Mouse (Mus musculus): ENCODE measurements around the gene Mapk13. TPM values are rescaled to one million over a fixed set of nuclear protein-coding genes. Genes with fewer than 3 reads are reported as not detected.
"Not testable (repeated sequence)": the region's sequence is repeated elsewhere in the genome, so short reads cannot be mapped to it uniquely, and the experiment has no call there.

The Mapk13 gene
- polyA plus RNA-seq, 1 experiment from 2014 or later = 10.5 TPM

GRCm38 (mm10) chr17:28766781-28767515 is 2.1 kb upstream of the Mapk13 start:
- H3K9ac ChIP-seq (ENCODE audit: low read depth, low read length) = no peak overlapping the region
- no peak overlapping the region for H3K4me3 ChIP-seq (ENCODE audit: low read depth, low read length)
- no peak overlapping the region for H3K27ac ChIP-seq (ENCODE audit: low read length)
- H3K4me1 ChIP-seq (ENCODE audit: control insufficient read depth, low read depth, low read length) = peaks cover 6% of the 10 kb centered on the region; the same call in 1 of the 2 replicates
- no peaks in the 10 kb centered on the region for H3K9me3 ChIP-seq (replicated peaks; ENCODE audit: control insufficient read depth, low read length)
- no peak for ATAC-seq (ENCODE audit: low read depth)
- H3K27me3 ChIP-seq (ENCODE audit: control insufficient read depth, insufficient read depth, low read depth, low read length) = peaks cover 36% of the 10 kb centered on the region
- WGBS (ENCODE audit: insufficient replicate concordance) = 58% methylated on average over 11 of the region's 11 CpGs
- H3K4me2 ChIP-seq (ENCODE audit: low read depth, low read length) = no peak overlapping the region
- no peaks in the 10 kb centered on the region for H3K36me3 ChIP-seq (ENCODE audit: control insufficient read depth, insufficient read depth)

GRCm38 (mm10) chr17:28769875-28770421 is 851 bp downstream of the Mapk13 start:
- peaks cover 6% of the 10 kb centered on the region; the same call in 1 of the 2 replicates for H3K4me1 ChIP-seq (ENCODE audit: control insufficient read depth, low read depth, low read length)
- H3K27me3 ChIP-seq (ENCODE audit: control insufficient read depth, insufficient read depth, low read depth, low read length) = peaks cover 36% of the 10 kb centered on the region
- no peak for ATAC-seq (ENCODE audit: low read depth)
- WGBS (ENCODE audit: insufficient replicate concordance) = 2% methylated on average over 24 of the region's 24 CpGs
- no peaks in the 10 kb centered on the region for H3K9me3 ChIP-seq (replicated peaks; ENCODE audit: control insufficient read depth, low read length)
- H3K4me3 ChIP-seq (ENCODE audit: low read depth, low read length) = peak overlapping the region; percentile 55
- peak overlapping the region; percentile 68 for H3K4me2 ChIP-seq (ENCODE audit: low read depth, low read length)
- no peaks in the 10 kb centered on the region for H3K36me3 ChIP-seq (ENCODE audit: control insufficient read depth, insufficient read depth)
- 0 out of 2 replicates have a peak overlapping the region, but pooled peaks have one; percentile 15 for H3K9ac ChIP-seq (ENCODE audit: low read depth, low read length)
- 0 out of 2 replicates have a peak overlapping the region, but pooled peaks have one; percentile 5 for H3K27ac ChIP-seq (ENCODE audit: low read length)

GRCm38 (mm10) chr17:28771289-28771688 is 2.2 kb downstream of the Mapk13 start:
- WGBS (ENCODE audit: insufficient replicate concordance) = 62% methylated on average over 5 of the region's 5 CpGs
- Histone ChIP-seq H3K36me3 (ENCODE audit: control insufficient read depth, insufficient read depth) (no peaks in the 10 kb centered on the region), H3K4me1 (ENCODE audit: control insufficient read depth, low read depth, low read length) (peaks cover 6% of the 10 kb centered on the region; the same call in 1 of the 2 replicates), H3K4me3 (ENCODE audit: low read depth, low read length) (no peak overlapping the region), H3K4me2 (ENCODE audit: low read depth, low read length) (no peak overlapping the region), H3K27ac (ENCODE audit: low read length) (no peak overlapping the region), H3K27me3 (ENCODE audit: control insufficient read depth, insufficient read depth, low read depth, low read length) (peaks cover 36% of the 10 kb centered on the region), H3K9me3 (replicated peaks; ENCODE audit: control insufficient read depth, low read length) (no peaks in the 10 kb centered on the region), H3K9ac (ENCODE audit: low read depth, low read length) (no peak overlapping the region)
- ATAC-seq (ENCODE audit: low read depth) = no peak

- H3K4me3 ChIP-seq (ENCODE audit: low read depth, low read length); H3K27ac ChIP-seq (ENCODE audit: low read length); ATAC-seq (ENCODE audit: low read depth); H3K4me2 ChIP-seq (ENCODE audit: low read depth, low read length); H3K9ac ChIP-seq (ENCODE audit: low read depth, low read length); H3K9me3 ChIP-seq (replicated peaks; ENCODE audit: control insufficient read depth, low read length); H3K4me1 ChIP-seq (ENCODE audit: control insufficient read depth, low read depth, low read length); H3K36me3 ChIP-seq (ENCODE audit: control insufficient read depth, insufficient read depth): not testable (repeated sequence)
- H3K27me3 ChIP-seq (ENCODE audit: control insufficient read depth, insufficient read depth, low read depth, low read length) = peaks cover 19% of the 10 kb centered on the region
- 82% methylated on average over 8 of the region's 9 CpGs for WGBS (ENCODE audit: insufficient replicate concordance)
These were observed 5.2 kb downstream of the Mapk13 start for GRCm38 (mm10) chr17:28774303-28774702.

GRCm38 (mm10) chr17:28775161-28775560 is 6.1 kb downstream of the Mapk13 start:
- Histone ChIP-seq H3K4me2 (ENCODE audit: low read depth, low read length) (no peak overlapping the region), H3K27me3 (ENCODE audit: control insufficient read depth, insufficient read depth, low read depth, low read length) (peaks cover 10% of the 10 kb centered on the region), H3K4me3 (ENCODE audit: low read depth, low read length) (no peak overlapping the region), H3K9ac (ENCODE audit: low read depth, low read length) (no peak overlapping the region), H3K9me3 (replicated peaks; ENCODE audit: control insufficient read depth, low read length) (no peaks in the 10 kb centered on the region), H3K27ac (ENCODE audit: low read length) (no peak overlapping the region), H3K36me3 (ENCODE audit: control insufficient read depth, insufficient read depth) (no peaks in the 10 kb centered on the region), H3K4me1 (ENCODE audit: control insufficient read depth, low read depth, low read length) (no peaks in the 10 kb centered on the region)
- ATAC-seq (ENCODE audit: low read depth) = no peak
- WGBS (ENCODE audit: insufficient replicate concordance) = 48% methylated on average over 4 of the region's 4 CpGs

GRCm38 (mm10) chr17:28776817-28777216 is 7.7 kb downstream of the Mapk13 start:
- H3K9me3 ChIP-seq (replicated peaks; ENCODE audit: control insufficient read depth, low read length) = no peaks in the 10 kb centered on the region
- no peaks in the 10 kb centered on the region for H3K36me3 ChIP-seq (ENCODE audit: control insufficient read depth, insufficient read depth)
- H3K9ac ChIP-seq (ENCODE audit: low read depth, low read length) = no peak overlapping the region
- H3K4me2 ChIP-seq (ENCODE audit: low read depth, low read length) = no peak overlapping the region
- H3K4me3 ChIP-seq (ENCODE audit: low read depth, low read length) = no peak overlapping the region
- no peaks in the 10 kb centered on the region for H3K4me1 ChIP-seq (ENCODE audit: control insufficient read depth, low read depth, low read length)
- 76% methylated on average over 3 of the region's 3 CpGs for WGBS (ENCODE audit: insufficient replicate concordance)
- no peak for ATAC-seq (ENCODE audit: low read depth)
- no peaks in the 10 kb centered on the region; the same call in 1 of the 2 replicates for H3K27me3 ChIP-seq (ENCODE audit: control insufficient read depth, insufficient read depth, low read depth, low read length)
- no peak overlapping the region for H3K27ac ChIP-seq (ENCODE audit: low read length)

GRCm38 (mm10) chr17:28777231-28778005 is 8.3 kb downstream of the Mapk13 start:
- Histone ChIP-seq H3K9ac (ENCODE audit: low read depth, low read length) (no peak overlapping the region), H3K4me3 (ENCODE audit: low read depth, low read length) (no peak overlapping the region), H3K27ac (ENCODE audit: low read length) (no peak overlapping the region), H3K4me1 (ENCODE audit: control insufficient read depth, low read depth, low read length) (no peaks in the 10 kb centered on the region), H3K9me3 (replicated peaks; ENCODE audit: control insufficient read depth, low read length) (no peaks in the 10 kb centered on the region), H3K27me3 (ENCODE audit: control insufficient read depth, insufficient read depth, low read depth, low read length) (no peaks in the 10 kb centered on the region; the same call in 1 of the 2 replicates), H3K4me2 (ENCODE audit: low read depth, low read length) (no peak overlapping the region), H3K36me3 (ENCODE audit: control insufficient read depth, insufficient read depth) (no peaks in the 10 kb centered on the region)
- 75% methylated on average over 16 of the region's 16 CpGs for WGBS (ENCODE audit: insufficient replicate concordance)
- no peak for ATAC-seq (ENCODE audit: low read depth)

- Histone ChIP-seq H3K27ac (ENCODE audit: low read length) (no peak overlapping the region), H3K4me2 (ENCODE audit: low read depth, low read length) (no peak overlapping the region), H3K9ac (ENCODE audit: low read depth, low read length) (no peak overlapping the region), H3K9me3 (replicated peaks; ENCODE audit: control insufficient read depth, low read length) (no peaks in the 10 kb centered on the region), H3K4me1 (ENCODE audit: control insufficient read depth, low read depth, low read length) (no peaks in the 10 kb centered on the region), H3K36me3 (ENCODE audit: control insufficient read depth, insufficient read depth) (no peaks in the 10 kb centered on the region), H3K4me3 (ENCODE audit: low read depth, low read length) (no peak overlapping the region), H3K27me3 (ENCODE audit: control insufficient read depth, insufficient read depth, low read depth, low read length) (no peaks in the 10 kb centered on the region)
- WGBS (ENCODE audit: insufficient replicate concordance) = 63% methylated on average over 3 of the region's 3 CpGs
- ATAC-seq (ENCODE audit: low read depth) = no peak
These were observed 10.6 kb downstream of the Mapk13 start for GRCm38 (mm10) chr17:28779735-28780134.

Data from liver, embryonic 16.5 days (tissue).